Mouse (Mus musculus) embryonic fibroblast, embryonic 13.5 days (primary cell): ENCODE results near the gene Nes.

ENCODE experiments used
- CTCF ChIP-seq: IDR thresholded peaks from 2 replicates; pipeline ENCODE4 v1.5.1; 2011; ENCODE audit warnings: mild to moderate bottlenecking, control low read depth, low read length, moderate library complexity, borderline replicate concordance; ENCODE audit not compliant: insufficient read depth
- POLR2A ChIP-seq: IDR thresholded peaks from 2 replicates; pipeline ENCODE4 v1.6.1; 2011; ENCODE audit warnings: low read depth, mild to moderate bottlenecking, control low read depth, low read length, moderate library complexity

DNA sequence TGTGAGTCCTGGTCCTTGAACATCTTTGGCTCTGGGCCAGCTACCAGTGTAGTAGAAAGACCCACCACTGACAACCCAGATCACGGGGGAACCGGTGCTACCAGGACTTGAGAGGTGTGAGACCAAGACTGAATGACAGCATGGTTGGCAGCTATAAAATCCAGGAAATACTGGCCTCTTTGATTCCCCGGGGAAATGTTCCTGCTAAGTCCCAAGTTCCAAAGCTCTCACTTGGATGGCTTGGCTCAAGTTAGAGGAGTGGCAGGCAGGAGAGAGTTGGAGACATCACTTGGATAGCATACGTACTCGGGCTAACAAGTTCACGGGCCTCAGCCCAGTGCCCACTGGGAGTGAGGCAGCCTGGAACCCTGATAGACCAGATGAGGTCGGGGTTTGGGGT, 27.3 kb upstream of the Nes start:
- TF ChIP-seq CTCF (no peak), POLR2A (no peak)
